Mouse (Mus musculus): Measurements from ENCODE around the gene Atg4b. TPM values are rescaled to one million over a fixed set of nuclear protein-coding genes. Genes with fewer than 3 reads are reported as not detected.

Atg4b gene
- polyA plus RNA-seq, 1 experiment from 2014 or later = 81.7 TPM

GRCm38 (mm10) chr1:93800670-93801503 is 49.6 kb downstream of the Atg4b start:
- no peak for DNase-seq (ENCODE audit: low spot score)
- H3K4me3 ChIP-seq (ENCODE audit: low read depth, low read length) = peak overlapping the region; percentile 83
- ATAC-seq (ENCODE audit: low read depth) = no peak
- peak overlapping the region; percentile 84 for H3K9ac ChIP-seq (ENCODE audit: low read depth, low read length)
- WGBS = 73% methylated on average over 21 of the region's 21 CpGs
- peaks cover 41% of the 10 kb centered on the region for H3K36me3 ChIP-seq (ENCODE audit: control insufficient read depth, insufficient read depth, low read length)
- no peaks in the 10 kb centered on the region for H3K27me3 ChIP-seq (replicated peaks; ENCODE audit: control insufficient read depth, insufficient read depth, low read length)
- H3K4me1 ChIP-seq (ENCODE audit: control insufficient read depth, insufficient read depth, low read length) = peaks cover 14% of the 10 kb centered on the region
- peak overlapping the region; percentile 94 for H3K4me2 ChIP-seq (ENCODE audit: low read depth, low read length)
- no peaks in the 10 kb centered on the region for H3K9me3 ChIP-seq (ENCODE audit: control insufficient read depth, low read length)
- H3K27ac ChIP-seq (replicated peaks; ENCODE audit: low read depth, low read length) = peak overlapping the region; percentile 89

- peaks cover 14% of the 10 kb centered on the region for H3K4me1 ChIP-seq (ENCODE audit: control insufficient read depth, insufficient read depth, low read length)
- peak within 1 kb of the TSS; percentile 83 for H3K4me3 ChIP-seq (ENCODE audit: low read depth, low read length)
- under 1% methylated on average over 33 of the region's 42 CpGs for WGBS
- H3K9me3 ChIP-seq (ENCODE audit: control insufficient read depth, low read length) = no peaks in the 10 kb centered on the region
- ATAC-seq (ENCODE audit: low read depth) = peak; percentile 66
- peak; percentile 99 for DNase-seq (ENCODE audit: low spot score)
- H3K4me2 ChIP-seq (ENCODE audit: low read depth, low read length) = peak within 1 kb of the TSS; percentile 94
- peak within 1 kb of the TSS; percentile 84 for H3K9ac ChIP-seq (ENCODE audit: low read depth, low read length)
- peak within 1 kb of the TSS; percentile 89 for H3K27ac ChIP-seq (replicated peaks; ENCODE audit: low read depth, low read length)
- peaks cover 50% of the 10 kb centered on the region for H3K36me3 ChIP-seq (ENCODE audit: control insufficient read depth, insufficient read depth, low read length)
- no peaks in the 10 kb centered on the region for H3K27me3 ChIP-seq (replicated peaks; ENCODE audit: control insufficient read depth, insufficient read depth, low read length)
Measured at GRCm38 (mm10) chr1:93801741-93802238, 50.5 kb downstream of the Atg4b start, which contains the start of gene Dtymk. TSS of gene Dtymk (minus strand) at chr1:93801934.

- no peak for ATAC-seq (ENCODE audit: low read depth)
- 88% methylated on average over 5 of the region's 5 CpGs for WGBS
- peak overlapping the region; percentile 94 for H3K4me2 ChIP-seq (ENCODE audit: low read depth, low read length)
Measured at GRCm38 (mm10) chr1:93802771-93803170, 51.5 kb downstream of the Atg4b start.

GRCm38 (mm10) chr1:93803556-93804507 is 52.5 kb downstream of the Atg4b start, which contains the start of gene Ing5:
TSS of gene Ing5 (plus strand) at chr1:93803965.
- 1% methylated on average over 19 of the region's 94 CpGs for WGBS
- peak; percentile 94 for ATAC-seq (ENCODE audit: low read depth)
- peak within 1 kb of the TSS; percentile 88 for H3K9ac ChIP-seq (ENCODE audit: low read depth, low read length)

More at GRCm38 (mm10) chr1:93802771-93803170, 51.5 kb downstream of the Atg4b start:
- H3K9ac ChIP-seq (ENCODE audit: low read depth, low read length) = no peak overlapping the region
- H3K36me3 ChIP-seq (ENCODE audit: control insufficient read depth, insufficient read depth, low read length) = peaks cover 46% of the 10 kb centered on the region
- no peaks in the 10 kb centered on the region for H3K27me3 ChIP-seq (replicated peaks; ENCODE audit: control insufficient read depth, insufficient read depth, low read length)
- H3K9me3 ChIP-seq (ENCODE audit: control insufficient read depth, low read length) = no peaks in the 10 kb centered on the region
- peaks cover 14% of the 10 kb centered on the region for H3K4me1 ChIP-seq (ENCODE audit: control insufficient read depth, insufficient read depth, low read length)
- DNase-seq (ENCODE audit: low spot score) = no peak
- peak overlapping the region; percentile 80 for H3K4me3 ChIP-seq (ENCODE audit: low read depth, low read length)
- H3K27ac ChIP-seq (replicated peaks; ENCODE audit: low read depth, low read length) = peak overlapping the region; percentile 97

GRCm38 (mm10) chr1:93804818-93805217 is 53.5 kb downstream of the Atg4b start:
- Histone ChIP-seq H3K4me2 (ENCODE audit: low read depth, low read length) (peak overlapping the region; percentile 94), H3K36me3 (ENCODE audit: control insufficient read depth, insufficient read depth, low read length) (peaks cover 42% of the 10 kb centered on the region), H3K4me1 (ENCODE audit: control insufficient read depth, insufficient read depth, low read length) (peaks cover 14% of the 10 kb centered on the region), H3K27me3 (replicated peaks; ENCODE audit: control insufficient read depth, insufficient read depth, low read length) (no peaks in the 10 kb centered on the region), H3K9me3 (ENCODE audit: control insufficient read depth, low read length) (no peaks in the 10 kb centered on the region), H3K27ac (replicated peaks; ENCODE audit: low read depth, low read length) (no peak overlapping the region), H3K4me3 (ENCODE audit: low read depth, low read length) (peak overlapping the region; percentile 80), H3K9ac (ENCODE audit: low read depth, low read length) (peak overlapping the region; percentile 88; the same call in 1 of the 2 replicates)
- 86% methylated on average over 4 of the region's 4 CpGs for WGBS
- ATAC-seq (ENCODE audit: low read depth) = no peak
- DNase-seq (ENCODE audit: low spot score) = no peak

More at GRCm38 (mm10) chr1:93803556-93804507, 52.5 kb downstream of the Atg4b start, which contains the start of gene Ing5:
- Histone ChIP-seq H3K9me3 (ENCODE audit: control insufficient read depth, low read length) (no peaks in the 10 kb centered on the region), H3K36me3 (ENCODE audit: control insufficient read depth, insufficient read depth, low read length) (peaks cover 46% of the 10 kb centered on the region), H3K4me1 (ENCODE audit: control insufficient read depth, insufficient read depth, low read length) (peaks cover 14% of the 10 kb centered on the region), H3K27ac (replicated peaks; ENCODE audit: low read depth, low read length) (peak within 1 kb of the TSS; percentile 97), H3K4me2 (ENCODE audit: low read depth, low read length) (peak within 1 kb of the TSS; percentile 94), H3K4me3 (ENCODE audit: low read depth, low read length) (peak within 1 kb of the TSS; percentile 80), H3K27me3 (replicated peaks; ENCODE audit: control insufficient read depth, insufficient read depth, low read length) (no peaks in the 10 kb centered on the region)
- DNase-seq (ENCODE audit: low spot score) = peak; percentile 97

GRCm38 (mm10) chr1:93805221-93805951 is 54.1 kb downstream of the Atg4b start:
- DNase-seq (ENCODE audit: low spot score) (no peak), ATAC-seq (ENCODE audit: low read depth) (no peak)
- H3K4me1 ChIP-seq (ENCODE audit: control insufficient read depth, insufficient read depth, low read length) = peaks cover 14% of the 10 kb centered on the region
- H3K9ac ChIP-seq (ENCODE audit: low read depth, low read length) = 0 out of 2 replicates have a peak overlapping the region, but pooled peaks have one; percentile 5
- peaks cover 42% of the 10 kb centered on the region for H3K36me3 ChIP-seq (ENCODE audit: control insufficient read depth, insufficient read depth, low read length)
- no peak overlapping the region for H3K4me3 ChIP-seq (ENCODE audit: low read depth, low read length)
- no peaks in the 10 kb centered on the region for H3K9me3 ChIP-seq (ENCODE audit: control insufficient read depth, low read length)
- no peak overlapping the region for H3K27ac ChIP-seq (replicated peaks; ENCODE audit: low read depth, low read length)
- 75% methylated on average over 5 of the region's 5 CpGs for WGBS
- no peaks in the 10 kb centered on the region for H3K27me3 ChIP-seq (replicated peaks; ENCODE audit: control insufficient read depth, insufficient read depth, low read length)
- H3K4me2 ChIP-seq (ENCODE audit: low read depth, low read length) = 0 out of 2 replicates have a peak overlapping the region, but pooled peaks have one; percentile 15

GRCm38 (mm10) chr1:93808871-93809270 is 57.6 kb downstream of the Atg4b start:
- no peaks in the 10 kb centered on the region for H3K9me3 ChIP-seq (ENCODE audit: control insufficient read depth, low read length)

More at GRCm38 (mm10) chr1:93808871-93809270, 57.6 kb downstream of the Atg4b start:
- Histone ChIP-seq H3K4me2 (ENCODE audit: low read depth, low read length) (no peak overlapping the region), H3K4me3 (ENCODE audit: low read depth, low read length) (no peak overlapping the region), H3K9ac (ENCODE audit: low read depth, low read length) (no peak overlapping the region), H3K27me3 (replicated peaks; ENCODE audit: control insufficient read depth, insufficient read depth, low read length) (no peaks in the 10 kb centered on the region), H3K27ac (replicated peaks; ENCODE audit: low read depth, low read length) (no peak overlapping the region), H3K36me3 (ENCODE audit: control insufficient read depth, insufficient read depth, low read length) (peaks cover 71% of the 10 kb centered on the region), H3K4me1 (ENCODE audit: control insufficient read depth, insufficient read depth, low read length) (peaks cover 11% of the 10 kb centered on the region; the same call in 1 of the 2 replicates)
- DNase-seq (ENCODE audit: low spot score) (no peak), ATAC-seq (ENCODE audit: low read depth) (no peak)
- WGBS = 96% methylated on average over 4 of the region's 4 CpGs

All from embryonic facial prominence, embryonic 14.5 days (tissue).